Mouse (Mus musculus): ENCODE measurements around the gene Kcnip1.

Kcnip1 gene

DNA sequence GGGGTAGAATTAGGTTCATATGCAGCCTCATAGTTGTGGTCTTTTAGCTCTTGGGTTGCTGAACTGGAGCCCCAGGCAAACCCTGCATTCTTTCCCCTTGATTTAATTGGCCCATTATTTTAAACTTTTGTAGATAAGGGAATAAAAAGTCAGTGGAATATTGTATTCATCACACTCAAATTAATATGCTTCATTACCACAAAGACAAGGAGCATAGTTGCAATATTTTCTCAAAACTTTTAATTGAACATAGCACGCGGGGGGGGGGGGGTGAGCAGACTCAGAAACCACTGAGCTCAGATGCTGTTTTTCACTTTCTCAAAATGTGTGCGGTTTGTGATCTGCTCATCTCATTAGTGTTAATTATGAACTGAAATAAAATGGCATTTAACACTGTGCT, 302.8 kb downstream of the Kcnip1 start:
- intact Hi-C loops (cut with DNase I), result no loop called here

- intact Hi-C loops (cut with DNase I), result no loop called here
Observed at GRCm38 (mm10) chr11:33685904-33686303, 307.0 kb downstream of the Kcnip1 start.

GRCm38 (mm10) chr11:33680151-33680550, 312.8 kb downstream of the Kcnip1 start:
- intact Hi-C loops (cut with DNase I), result no loop called here

DNA sequence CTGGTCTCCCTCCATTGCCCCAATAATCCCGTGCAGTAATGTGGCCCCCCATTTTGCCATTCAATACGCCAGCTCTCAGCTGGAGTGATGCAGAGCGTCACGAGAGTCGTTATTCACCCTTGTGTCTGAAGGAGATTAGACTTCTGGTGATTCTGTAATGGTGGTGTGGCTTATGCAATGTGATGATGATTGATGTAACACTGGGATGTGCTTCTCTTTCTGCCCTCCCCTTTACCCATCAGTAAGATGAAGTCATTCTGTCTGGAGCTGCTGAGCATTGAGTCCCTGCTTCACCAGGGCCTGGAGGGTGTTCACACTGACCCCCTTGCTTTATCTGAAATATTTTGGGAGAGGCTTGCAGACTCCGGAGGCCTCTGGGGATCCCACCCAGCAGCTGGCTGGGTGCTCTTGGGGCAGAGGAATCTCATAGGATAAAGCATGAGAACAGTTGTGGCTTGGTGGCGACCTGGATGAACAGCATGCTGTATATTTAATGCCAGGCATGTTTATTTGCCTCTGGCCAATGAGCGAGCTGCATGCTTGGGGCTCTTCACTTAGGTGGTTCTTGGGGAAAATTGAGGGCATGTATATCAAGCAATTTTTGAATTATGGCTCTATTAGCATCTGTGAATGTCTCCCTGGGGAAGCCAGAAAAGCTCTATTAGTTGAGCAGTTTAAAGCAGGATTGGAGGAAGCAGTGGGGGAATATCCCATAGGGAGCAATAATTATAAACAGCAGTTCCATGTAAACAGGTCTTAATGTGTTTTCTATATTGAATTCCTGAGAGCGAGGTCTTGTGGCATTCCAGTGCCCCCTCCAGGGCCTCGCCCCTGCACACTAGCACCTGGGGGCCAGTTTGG, 322.6 kb downstream of the Kcnip1 start:
- intact Hi-C loops (cut with DNase I), result no loop called here

DNA sequence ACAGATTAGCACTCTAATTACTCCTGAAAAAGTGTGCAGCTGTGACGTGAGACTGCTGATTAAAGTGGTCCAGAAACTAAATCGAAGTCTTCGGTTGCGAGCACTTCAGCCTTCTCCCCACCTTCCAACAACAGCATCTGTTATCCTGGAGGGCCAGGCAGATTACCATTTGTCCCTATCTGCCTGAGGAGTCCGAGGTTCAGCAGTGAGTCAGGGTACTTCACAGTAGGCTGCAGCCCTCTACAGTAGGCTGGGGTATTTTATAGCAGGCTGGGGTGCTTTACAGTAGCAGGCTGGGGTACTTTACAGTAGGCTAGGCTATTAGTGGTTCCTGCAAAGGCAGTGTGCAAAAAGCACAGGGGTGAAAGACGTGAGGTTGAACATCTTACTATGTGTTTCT, 324.6 kb downstream of the Kcnip1 start:
- intact Hi-C loops (cut with DNase I), result no loop called here

GRCm38 (mm10) chr11:33663599-33663998, 329.4 kb downstream of the Kcnip1 start:
- intact Hi-C loops (cut with DNase I), result no loop called here

- intact Hi-C loops (cut with DNase I), result no loop called here
Observed at GRCm38 (mm10) chr11:33660016-33660913, 332.7 kb downstream of the Kcnip1 start.

GRCm38 (mm10) chr11:33655861-33656593, 336.9 kb downstream of the Kcnip1 start:
- intact Hi-C loops (cut with DNase I), result no loop called here

GRCm38 (mm10) chr11:33655221-33655620, 337.7 kb downstream of the Kcnip1 start:
- intact Hi-C loops (cut with DNase I), result no loop called here

GRCm38 (mm10) chr11:33654485-33654884, 338.5 kb downstream of the Kcnip1 start:
- intact Hi-C loops (cut with DNase I), result no loop called here

- intact Hi-C loops (cut with DNase I), result no loop called here
Observed at GRCm38 (mm10) chr11:33649358-33649757, 343.6 kb downstream of the Kcnip1 start.

DNA sequence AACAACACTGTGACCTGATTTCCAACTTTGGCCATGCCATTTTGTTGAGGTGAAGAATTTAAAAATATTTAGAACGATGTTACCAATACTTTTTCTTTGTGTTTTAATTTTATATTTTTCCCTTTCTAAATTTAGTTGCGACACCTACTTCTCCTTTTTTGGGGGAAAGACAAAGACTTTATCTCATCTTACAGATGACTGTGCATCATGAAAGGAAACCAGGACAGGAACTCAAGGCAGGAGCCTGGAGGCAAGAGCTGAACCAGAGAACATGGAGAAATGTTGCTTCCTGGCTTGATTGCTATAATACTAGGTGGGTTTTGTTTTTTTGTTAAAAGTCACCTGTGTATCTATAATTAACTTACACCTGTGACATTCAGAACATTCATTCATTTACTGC, 355.8 kb downstream of the Kcnip1 start:
- intact Hi-C loops (cut with DNase I), result no loop called here

- intact Hi-C loops (cut with DNase I), result no loop called here
Observed at GRCm38 (mm10) chr11:33627136-33627742, 365.7 kb downstream of the Kcnip1 start.

DNA sequence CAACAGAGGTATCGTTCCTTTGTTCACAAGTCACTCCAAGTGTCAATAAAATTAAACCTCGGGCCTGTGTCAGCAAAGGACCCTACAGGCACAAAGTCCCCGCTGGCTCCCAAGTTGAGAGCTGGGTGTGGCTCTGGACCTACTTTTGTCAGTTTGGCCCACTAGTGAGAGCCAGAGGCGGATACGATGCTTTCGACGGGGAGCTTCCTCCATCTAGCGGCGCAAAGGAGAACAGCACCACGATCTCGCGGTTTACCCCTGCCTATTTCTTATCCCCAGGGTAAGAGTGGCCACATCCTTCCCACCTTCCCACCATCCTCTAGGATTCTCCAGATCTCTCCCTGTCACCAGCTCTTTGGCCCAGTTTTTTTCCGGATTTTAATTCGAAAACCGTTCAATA, 378.7 kb downstream of the Kcnip1 start:
- intact Hi-C loops (cut with DNase I), result loop anchor here (2.0 kb wide), 1 partner anchor 437 kb away; no protein-coding TSS in a partner anchor

DNA sequence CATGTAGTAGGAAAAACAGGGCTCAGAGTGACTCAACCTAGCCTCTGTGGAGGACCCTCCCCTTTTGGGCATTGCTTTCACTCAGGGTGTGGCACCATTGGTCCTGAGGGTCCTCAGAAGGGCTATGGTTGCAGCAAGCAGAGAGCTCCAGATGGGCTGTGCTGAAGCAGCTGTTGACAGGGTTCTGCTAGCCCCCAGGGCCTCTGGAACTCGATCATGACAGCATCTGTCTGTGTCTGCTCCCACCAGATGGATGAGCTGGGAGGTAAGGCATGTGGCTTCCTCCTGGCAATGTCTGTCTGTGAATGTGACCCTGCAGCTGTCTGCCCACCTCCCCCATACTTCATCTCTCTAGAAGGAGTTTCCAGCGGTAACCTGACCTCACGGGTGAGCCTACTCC, 385.2 kb downstream of the Kcnip1 start:
- intact Hi-C loops (cut with DNase I), result no loop called here

DNA sequence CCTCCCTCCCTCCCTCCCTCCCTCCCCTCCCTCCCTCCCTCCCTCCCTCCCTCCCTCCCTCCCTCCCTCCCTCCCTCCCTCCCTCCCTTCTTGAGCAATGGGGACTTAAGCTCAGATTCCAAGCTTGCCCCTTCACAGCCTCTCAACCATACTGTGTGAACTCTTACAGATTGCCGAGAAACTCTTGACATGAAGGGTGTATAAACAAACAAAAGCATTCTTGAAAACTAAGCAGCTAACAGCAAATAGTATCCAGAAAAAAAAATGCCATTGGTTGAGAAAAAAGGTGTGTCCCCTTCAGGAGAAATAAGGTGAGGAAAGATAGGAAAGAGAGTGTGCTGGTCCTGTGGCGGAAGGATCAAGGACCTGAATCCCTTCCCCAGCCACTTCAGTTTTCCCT, 389.8 kb downstream of the Kcnip1 start:
- intact Hi-C loops (cut with DNase I), result no loop called here

GRCm38 (mm10) chr11:33598986-33599385, 394.0 kb downstream of the Kcnip1 start, which contains the start of gene D130052B06Rik:
TSS of gene D130052B06Rik (plus strand) at chr11:33599302.
- intact Hi-C loops (cut with DNase I), result no loop called here

- intact Hi-C loops (cut with DNase I), result no loop called here
Observed at GRCm38 (mm10) chr11:33596655-33597054, 396.3 kb downstream of the Kcnip1 start.

- intact Hi-C loops (cut with DNase I), result no loop called here
Observed at GRCm38 (mm10) chr11:33592826-33593225, 400.1 kb downstream of the Kcnip1 start.

DNA sequence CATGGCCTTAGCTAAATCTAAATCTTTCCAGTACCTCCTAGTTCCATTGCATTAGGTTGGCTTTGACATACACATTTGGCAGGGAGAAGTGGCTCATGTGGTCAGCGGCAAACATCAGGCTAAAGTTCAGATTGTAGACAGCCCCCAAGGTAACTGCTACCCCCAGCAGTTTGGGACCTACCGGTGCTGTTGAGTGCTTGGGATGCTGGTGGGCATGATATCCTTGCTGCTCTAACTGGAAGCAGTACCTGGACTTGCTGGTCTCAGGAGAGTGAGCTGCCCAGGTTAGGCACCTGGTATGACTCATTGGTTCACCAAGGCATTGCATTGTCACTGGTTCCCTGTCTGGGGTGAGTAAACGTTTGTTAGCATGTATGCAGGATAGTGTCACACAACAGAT, 402.2 kb downstream of the Kcnip1 start:
- intact Hi-C loops (cut with DNase I), result no loop called here

GRCm38 (mm10) chr11:33586614-33587013, 406.3 kb downstream of the Kcnip1 start:
- intact Hi-C loops (cut with DNase I), result no loop called here

Data from adrenal gland (tissue).